Mouse (Mus musculus) lung, postnatal 14 days (tissue): ENCODE data around the gene Glipr2.
A peak's percentile ranks its signal among the peaks of the same experiment; 100 is the strongest.

Experiments used
- DNase-seq: peaks from one replicate; pipeline ENCODE4 v3.0.0; 2021

The Glipr2 gene

GRCm38 (mm10) chr4:43971541-43972136, 14.4 kb downstream of the Glipr2 start:
- DNase-seq: no peak

GRCm38 (mm10) chr4:43972137-43972591, 15.0 kb downstream of the Glipr2 start:
- peak; percentile 45 for DNase-seq

GRCm38 (mm10) chr4:43973526-43973981, 16.4 kb downstream of the Glipr2 start:
- DNase-seq: peak; percentile 57

GRCm38 (mm10) chr4:43974914-43975616, 17.9 kb downstream of the Glipr2 start:
- DNase-seq: no peak

- DNase-seq: no peak
These were observed 19.1 kb downstream of the Glipr2 start for GRCm38 (mm10) chr4:43976223-43976740.

- no peak for DNase-seq
These were observed 21.6 kb downstream of the Glipr2 start for GRCm38 (mm10) chr4:43978521-43979443.

- peak; percentile 76 for DNase-seq
These were observed 22.5 kb downstream of the Glipr2 start for GRCm38 (mm10) chr4:43979746-43980145.

GRCm38 (mm10) chr4:43980236-43980635, 23.0 kb downstream of the Glipr2 start:
- DNase-seq: no peak

- DNase-seq: no peak
These were observed 23.6 kb downstream of the Glipr2 start for GRCm38 (mm10) chr4:43980846-43981245.

GRCm38 (mm10) chr4:43981251-43981650, 24.1 kb downstream of the Glipr2 start:
- no peak for DNase-seq

- DNase-seq: peak; percentile 98
These were observed 25.0 kb downstream of the Glipr2 start for GRCm38 (mm10) chr4:43982053-43982732.

- no peak for DNase-seq
These were observed 26.0 kb downstream of the Glipr2 start, which contains the start of gene Ccin for GRCm38 (mm10) chr4:43983181-43983580. Gene Ccin, plus strand, starts transcription at chr4:43983483.

- no peak for DNase-seq
These were observed 26.6 kb downstream of the Glipr2 start for GRCm38 (mm10) chr4:43983756-43984155.

- no peak for DNase-seq
These were observed 27.1 kb downstream of the Glipr2 start for GRCm38 (mm10) chr4:43984326-43984725.

GRCm38 (mm10) chr4:43988976-43989375, 31.8 kb downstream of the Glipr2 start:
- no peak for DNase-seq

GRCm38 (mm10) chr4:43993072-43993471, 35.9 kb downstream of the Glipr2 start:
- no peak for DNase-seq

GRCm38 (mm10) chr4:43994342-43994741, 37.1 kb downstream of the Glipr2 start:
- DNase-seq: no peak

- DNase-seq: no peak
These were observed 46.4 kb downstream of the Glipr2 start for GRCm38 (mm10) chr4:44003622-44004021.

GRCm38 (mm10) chr4:44004126-44004525, 46.9 kb downstream of the Glipr2 start, which contains the start of gene Clta:
Gene Clta, plus strand, starts transcription at chr4:44004452.
- no peak for DNase-seq

GRCm38 (mm10) chr4:44004623-44005409, 47.6 kb downstream of the Glipr2 start:
- no peak for DNase-seq

GRCm38 (mm10) chr4:44010176-44010575, 53.0 kb downstream of the Glipr2 start:
- no peak for DNase-seq
